Mouse (Mus musculus) liver, adult 2 months (tissue): ENCODE data around the gene Tchp. TPM values are rescaled to one million over a fixed set of nuclear protein-coding genes. Genes with fewer than 3 reads are reported as not detected.
A peak's percentile ranks its signal among the peaks of the same experiment; 100 is the strongest.

Experiments used
- DNase-seq: peaks from one replicate; pipeline ENCODE4 v3.0.0-alpha.2; 2011; ENCODE audit warnings: low read depth, low spot score; ENCODE audit errors: extremely low read depth
- H3K27ac ChIP-seq: fragments of 200-500 bp; replicated peaks from 2 replicates; pipeline ENCODE4 v1.5.1; 2012; ENCODE audit warnings: low read depth, mild to moderate bottlenecking, control low read depth, inconsistent platforms, low read length; ENCODE audit not compliant: insufficient read depth
- H3K27me3 ChIP-seq: fragments of 200-500 bp; 2 replicates; pipeline ENCODE4 v1.6.1; 2012; ENCODE audit warnings: mild to moderate bottlenecking, moderate library complexity, low read length, inconsistent platforms; ENCODE audit not compliant: control insufficient read depth, insufficient read depth
- H3K36me3 ChIP-seq: fragments of 200-500 bp; 2 replicates; pipeline ENCODE4 v1.6.1; 2012; ENCODE audit warnings: low read length, inconsistent platforms; ENCODE audit not compliant: control insufficient read depth, insufficient read depth
- H3K4me1 ChIP-seq: fragments of 200-500 bp; 2 replicates; pipeline ENCODE4 v1.6.1; 2011; ENCODE audit warnings: low read length; ENCODE audit not compliant: control insufficient read depth, insufficient read depth
- H3K4me3 ChIP-seq: fragments of 200-500 bp; 2 replicates; pipeline ENCODE4 v1.5.1; 2011; ENCODE audit warnings: low read depth, mild to moderate bottlenecking, control low read depth, low read length, moderate library complexity; ENCODE audit not compliant: insufficient read depth
- H3K79me2 ChIP-seq: fragments of 200-500 bp; 2 replicates; pipeline ENCODE4 v1.6.1; 2012; ENCODE audit warnings: inconsistent platforms, mild to moderate bottlenecking, low read length, moderate library complexity; ENCODE audit not compliant: control insufficient read depth, insufficient read depth
- H3K9ac ChIP-seq: fragments of 200-500 bp; 2 replicates; pipeline ENCODE4 v1.6.1; 2012; ENCODE audit warnings: low read depth, mild to moderate bottlenecking, control low read depth, inconsistent platforms, low read length
- CTCF ChIP-seq: fragments of 200-500 bp; IDR thresholded peaks from 2 replicates; pipeline ENCODE4 v1.5.1; 2011; ENCODE audit warnings: low read depth, low read length, control low read depth
- POLR2A ChIP-seq: fragments of 200-500 bp; IDR thresholded peaks from 2 replicates; pipeline ENCODE4 v1.6.1; 2011; ENCODE audit warnings: low read length, control low read depth; ENCODE audit not compliant: insufficient read depth; ENCODE audit errors: extremely low read depth
- whole genome bisulfite sequencing: fragments of 180-500 bp; shearing (Covaris S2); methylation state at CpG from one replicate; pipeline ENCODE4 v1.1.7; 2018; 5-methylcytosine and 5-hydroxymethylcytosine counted together
- polyA plus RNA-seq: library from polyadenylated mRNA; depleted of rRNA; stranded (reverse); fragments of >200 nt; gene quantifications from 2 replicates; pipeline ENCODE4 v1.2.3, GENCODE M21; 2012
- total RNA-seq: library from RNA; depleted of rRNA; stranded (reverse); fragments of >200 nt; gene quantifications from 2 replicates; pipeline ENCODE4 v1.2.3, GENCODE M21; 2014

Tchp gene
- total and polyA plus RNA-seq, 2 experiments: 0.83 to 4.0 TPM

DNA sequence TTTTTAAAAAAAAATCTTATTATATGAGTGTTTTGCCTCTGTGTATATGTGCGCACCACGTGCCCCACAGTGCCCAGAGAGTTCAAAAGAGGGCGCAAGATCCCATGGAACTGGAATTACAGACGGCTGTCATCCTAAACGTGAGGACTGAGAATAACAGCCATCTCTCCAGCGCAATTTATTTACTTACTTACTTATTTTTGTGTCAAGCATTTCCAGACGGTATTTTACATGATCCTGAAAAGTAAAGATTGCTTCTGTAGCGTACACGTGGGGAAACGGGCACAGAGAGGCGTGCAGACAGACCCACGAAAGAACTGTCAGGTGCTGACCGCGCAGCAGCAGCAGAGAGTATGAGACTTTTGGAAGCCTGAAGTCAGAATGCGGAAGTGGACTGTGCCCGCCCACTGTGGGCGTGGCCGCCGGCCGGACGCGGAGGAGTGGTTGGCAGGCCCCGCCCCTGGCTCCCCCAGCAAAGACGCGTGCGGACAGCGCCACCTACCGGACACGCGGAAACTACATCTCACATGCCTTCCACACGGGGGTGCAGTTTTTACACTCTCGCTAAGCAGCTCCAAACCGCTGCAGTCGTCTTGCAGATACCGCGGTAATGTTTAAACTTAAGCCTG lies 40.2 kb upstream of the Tchp start:
- no peaks in the 10 kb centered on the region for H3K79me2 ChIP-seq
- H3K27me3 ChIP-seq: no peaks in the 10 kb centered on the region
- DNase-seq: peak; percentile 85
- H3K27ac ChIP-seq: peak overlapping the region; percentile 20
- peak overlapping the region; percentile 9 for H3K4me3 ChIP-seq
- TF ChIP-seq POLR2A (peak; percentile 74), CTCF (peak; percentile 100)
- WGBS: 2% methylated on average over 36 of the region's 36 CpGs
- no peak overlapping the region for H3K9ac ChIP-seq
- H3K4me1 ChIP-seq: peaks cover 1% of the 10 kb centered on the region; the same call in 1 of the 2 replicates
- no peaks in the 10 kb centered on the region for H3K36me3 ChIP-seq

DNA sequence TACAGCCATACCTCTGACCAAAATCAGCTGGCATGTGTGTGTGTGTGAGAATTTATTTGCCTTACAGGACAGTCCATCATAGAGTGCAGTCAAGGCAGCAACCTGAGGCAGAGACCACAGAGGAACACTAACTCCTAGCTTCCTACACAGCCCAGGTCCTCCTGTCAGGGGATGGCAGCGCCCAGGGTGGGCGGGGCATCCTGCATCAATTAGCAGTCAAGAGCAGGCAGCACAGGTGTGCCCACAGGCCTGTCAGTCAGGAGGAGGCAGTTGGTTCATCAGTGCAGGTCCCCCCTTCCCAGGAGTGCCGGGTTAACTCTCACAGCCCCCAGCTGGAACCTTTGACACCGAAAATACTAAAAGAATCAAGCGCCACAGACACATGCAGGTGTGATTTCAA lies 38.5 kb upstream of the Tchp start:
- Histone ChIP-seq H3K4me1 (peaks cover 1% of the 10 kb centered on the region; the same call in 1 of the 2 replicates), H3K79me2 (no peaks in the 10 kb centered on the region), H3K27me3 (no peaks in the 10 kb centered on the region), H3K36me3 (no peaks in the 10 kb centered on the region), H3K9ac (no peak overlapping the region), H3K27ac (no peak overlapping the region), H3K4me3 (no peak overlapping the region)
- 96% methylated on average over 5 of the region's 5 CpGs for WGBS
- DNase-seq: no peak
- TF ChIP-seq CTCF: no peak
- no peak for TF ChIP-seq POLR2A

DNA sequence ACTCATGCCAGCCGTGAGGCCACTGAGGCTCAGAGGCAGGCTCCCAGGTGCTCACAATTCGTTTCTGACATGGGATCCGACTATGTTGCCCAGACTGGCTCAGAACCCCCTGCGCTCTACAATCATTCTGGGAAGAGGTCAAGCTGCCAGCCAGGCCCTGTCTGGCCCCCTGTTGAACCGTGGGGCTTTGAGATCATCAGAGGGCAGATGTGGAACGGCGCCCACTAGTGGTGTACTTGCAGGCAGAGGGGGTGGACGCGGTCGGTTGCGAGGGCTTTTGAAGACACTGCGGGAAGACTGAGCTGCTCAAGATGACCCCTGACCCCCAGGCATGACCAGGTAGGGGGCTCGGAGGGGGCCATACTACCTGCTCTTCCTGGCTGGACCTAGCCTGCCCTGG lies 34.4 kb upstream of the Tchp start:
- no peak overlapping the region for H3K9ac ChIP-seq
- DNase-seq: no peak
- no peaks in the 10 kb centered on the region for H3K27me3 ChIP-seq
- H3K4me1 ChIP-seq: no peaks in the 10 kb centered on the region
- no peak overlapping the region for H3K27ac ChIP-seq
- H3K36me3 ChIP-seq: no peaks in the 10 kb centered on the region
- 87% methylated on average over 13 of the region's 13 CpGs for WGBS
- no peak overlapping the region for H3K4me3 ChIP-seq
- TF ChIP-seq POLR2A: no peak
- TF ChIP-seq CTCF: no peak
- H3K79me2 ChIP-seq: no peaks in the 10 kb centered on the region

DNA sequence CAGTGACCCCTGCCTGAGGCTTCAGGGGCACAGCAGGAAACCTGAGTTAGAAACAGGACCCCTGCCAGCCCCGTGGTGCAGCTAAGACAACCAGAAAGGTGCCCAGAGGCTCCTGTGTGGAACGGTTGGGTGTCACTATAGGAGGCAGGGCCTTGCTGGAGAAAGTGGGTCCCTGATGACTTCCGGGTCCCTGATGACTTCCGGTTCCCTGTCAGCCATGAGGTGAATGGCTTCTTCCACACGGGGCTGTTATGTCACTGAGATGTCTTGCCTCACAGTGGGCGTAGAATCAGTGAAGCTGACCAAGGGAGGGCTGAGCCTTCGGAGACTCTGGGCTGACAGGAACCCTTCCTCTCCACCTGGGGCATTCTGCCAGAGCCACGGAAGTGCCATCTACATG lies 33.0 kb upstream of the Tchp start:
- H3K9ac ChIP-seq: no peak overlapping the region

DNA sequence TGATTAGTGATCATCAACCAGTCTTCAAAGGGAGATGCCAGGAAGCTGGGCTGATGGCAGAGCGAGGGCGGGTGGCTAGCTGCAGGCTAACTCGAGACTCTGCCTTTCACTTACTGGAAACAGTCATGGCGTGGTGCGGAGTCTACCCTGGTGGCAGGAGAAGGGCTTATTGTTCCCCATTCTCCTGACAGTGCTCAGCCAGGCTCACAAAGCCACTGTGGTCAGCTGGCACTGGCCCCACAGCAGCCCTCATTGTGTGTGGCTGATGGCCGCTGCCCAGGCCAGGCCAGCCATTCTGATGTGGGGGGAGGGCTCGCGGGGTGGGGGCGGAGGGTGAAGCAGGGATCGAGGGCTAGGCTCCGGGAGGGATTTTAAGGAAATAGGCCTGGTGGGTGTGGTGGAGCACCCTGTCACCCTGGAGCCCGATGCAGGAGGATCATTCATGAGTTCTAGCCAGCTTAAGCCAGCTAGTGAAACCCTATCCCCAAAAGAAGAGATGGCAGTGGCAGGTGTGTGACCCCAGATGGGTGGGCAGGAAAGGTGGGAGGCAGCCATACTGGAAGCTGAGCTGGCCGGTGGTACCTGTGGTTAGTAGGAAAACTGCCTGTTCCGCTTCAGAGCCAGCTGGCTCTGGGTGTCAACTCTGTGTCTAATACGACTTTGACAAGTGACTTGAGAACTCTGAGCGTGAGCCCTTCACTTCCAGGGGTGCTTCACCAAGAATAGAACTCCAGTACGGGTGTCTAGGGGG lies 27.5 kb upstream of the Tchp start:
- H3K9ac ChIP-seq: no peak overlapping the region
- no peak overlapping the region for H3K4me3 ChIP-seq
- no peaks in the 10 kb centered on the region for H3K79me2 ChIP-seq
- DNase-seq: no peak
- no peaks in the 10 kb centered on the region for H3K27me3 ChIP-seq
- no peaks in the 10 kb centered on the region for H3K4me1 ChIP-seq
- H3K27ac ChIP-seq: no peak overlapping the region
- 88% methylated on average over 17 of the region's 17 CpGs for WGBS
- H3K36me3 ChIP-seq: no peaks in the 10 kb centered on the region
- no peak for TF ChIP-seq CTCF

More for the DNA sequence above, 33.0 kb upstream of the Tchp start:
- no peak for TF ChIP-seq CTCF
- no peak for TF ChIP-seq POLR2A
- H3K4me1 ChIP-seq: no peaks in the 10 kb centered on the region
- WGBS: 86% methylated on average over 8 of the region's 8 CpGs
- H3K27ac ChIP-seq: no peak overlapping the region
- H3K27me3 ChIP-seq: no peaks in the 10 kb centered on the region
- no peak for DNase-seq
- no peaks in the 10 kb centered on the region for H3K36me3 ChIP-seq
- no peak overlapping the region for H3K4me3 ChIP-seq
- no peaks in the 10 kb centered on the region for H3K79me2 ChIP-seq
